Mouse (Mus musculus): Measurements from ENCODE around the gene Unc13a.
"Not testable (repeated sequence)": the region's sequence is repeated elsewhere in the genome, so short reads cannot be mapped to it uniquely, and the experiment has no call there.

The Unc13a gene

GRCm38 (mm10) chr8:71671549-71671965, at the start of gene Unc13a:
Gene Unc13a (minus strand): TSS chr8:71671757.
- DNase-seq = peak; percentile 94

GRCm38 (mm10) chr8:71719928-71720457, 48.4 kb upstream of the Unc13a start:
- no peak for DNase-seq

GRCm38 (mm10) chr8:71719218-71719617, 47.7 kb upstream of the Unc13a start:
- DNase-seq = peak; percentile 57

- no peak for DNase-seq
These were observed 46.7 kb upstream of the Unc13a start for GRCm38 (mm10) chr8:71718252-71718651.

- no peak for DNase-seq
These were observed 45.5 kb upstream of the Unc13a start for GRCm38 (mm10) chr8:71717096-71717495.

GRCm38 (mm10) chr8:71716561-71717053, 45.0 kb upstream of the Unc13a start:
- no peak for DNase-seq

- DNase-seq = no peak
These were observed 44.0 kb upstream of the Unc13a start for GRCm38 (mm10) chr8:71715531-71715930.

- no peak for DNase-seq
These were observed 40.0 kb upstream of the Unc13a start for GRCm38 (mm10) chr8:71711574-71711973.

- peak; percentile 90 for DNase-seq
These were observed 38.4 kb upstream of the Unc13a start for GRCm38 (mm10) chr8:71709800-71710446.

- DNase-seq = no peak
These were observed 37.7 kb upstream of the Unc13a start for GRCm38 (mm10) chr8:71709134-71709799.

GRCm38 (mm10) chr8:71707874-71708273, 36.3 kb upstream of the Unc13a start:
- no peak for DNase-seq

GRCm38 (mm10) chr8:71703400-71703799, 31.8 kb upstream of the Unc13a start:
- DNase-seq = not testable (repeated sequence)

- DNase-seq = no peak
These were observed 31.4 kb upstream of the Unc13a start for GRCm38 (mm10) chr8:71702923-71703322.

GRCm38 (mm10) chr8:71702087-71702432, 30.5 kb upstream of the Unc13a start:
- DNase-seq = no peak

GRCm38 (mm10) chr8:71701414-71702086, 30.0 kb upstream of the Unc13a start, which contains the start of gene B3gnt3:
Gene B3gnt3 (minus strand): TSS chr8:71701789.
- DNase-seq = no peak

- DNase-seq = no peak
These were observed 29.1 kb upstream of the Unc13a start for GRCm38 (mm10) chr8:71700493-71701269.

GRCm38 (mm10) chr8:71695456-71695855, 23.9 kb upstream of the Unc13a start:
- DNase-seq = not testable (repeated sequence)

- DNase-seq = no peak
These were observed 21.8 kb upstream of the Unc13a start for GRCm38 (mm10) chr8:71693166-71694041.

GRCm38 (mm10) chr8:71692509-71692908, 21.0 kb upstream of the Unc13a start:
- DNase-seq = no peak

- DNase-seq = no peak
These were observed 17.5 kb upstream of the Unc13a start, which contains the start of gene Insl3 for GRCm38 (mm10) chr8:71689028-71689427. Gene Insl3 (plus strand): TSS chr8:71689214.

- no peak for DNase-seq
These were observed 16.1 kb upstream of the Unc13a start for GRCm38 (mm10) chr8:71687616-71688015.
